Mouse (Mus musculus) cerebellum, adult 2 months (tissue): ENCODE data around the gene Slc22a3. TPM values are rescaled to one million over a fixed set of nuclear protein-coding genes. Genes with fewer than 3 reads are reported as not detected.

Source experiments
- DNase-seq, 2 experiments: peaks; one replicate each; pipeline ENCODE4 v3.0.0; 2021
- H3K27ac ChIP-seq: fragments of 200-500 bp; 2 replicates; pipeline ENCODE4 v1.5.1; 2012; ENCODE audit warnings: low read length, control low read depth, inconsistent platforms; ENCODE audit not compliant: insufficient read depth
- H3K27me3 ChIP-seq: fragments of 200-500 bp; 2 replicates; pipeline ENCODE4 v1.6.1; 2012; ENCODE audit warnings: inconsistent platforms, mild to moderate bottlenecking, low read length, moderate library complexity; ENCODE audit not compliant: control insufficient read depth, insufficient read depth
- H3K4me1 ChIP-seq: fragments of 200-500 bp; 2 replicates; pipeline ENCODE4 v1.6.1; 2011; ENCODE audit warnings: low read length; ENCODE audit not compliant: control insufficient read depth, insufficient read depth
- H3K4me3 ChIP-seq: fragments of 200-500 bp; replicated peaks from 2 replicates; pipeline ENCODE3; 2011; ENCODE audit warnings: mild to moderate bottlenecking, low read depth, low read length, control low read depth; ENCODE audit not compliant: insufficient read depth
- CTCF ChIP-seq: fragments of 200-500 bp; IDR thresholded peaks from 2 replicates; pipeline ENCODE4 v1.5.1; 2011; ENCODE audit warnings: low read depth, mild to moderate bottlenecking, control low read depth, low read length, moderate library complexity, borderline replicate concordance; ENCODE audit not compliant: insufficient read depth
- POLR2A ChIP-seq: fragments of 200-500 bp; IDR thresholded peaks from 2 replicates; pipeline ENCODE4 v1.6.1; 2011; ENCODE audit warnings: low read length, control low read depth, borderline replicate concordance; ENCODE audit not compliant: insufficient read depth
- WGBS: fragments of 180-500 bp; shearing (Covaris S2); methylation state at CpG from one replicate; pipeline ENCODE4 v1.1.7; 2018; 5-methylcytosine and 5-hydroxymethylcytosine counted together
- polyA plus RNA-seq: library from polyadenylated mRNA; depleted of rRNA; stranded (reverse); fragments of >200 nt; gene quantifications from 2 replicates; pipeline ENCODE4 v1.2.3, GENCODE M21; 2012

The Slc22a3 gene
- polyA plus RNA-seq, 1 experiment: 0.52 TPM

- Histone ChIP-seq H3K4me3 (no peak overlapping the region), H3K27ac (no peak overlapping the region), H3K27me3 (no peaks in the 10 kb centered on the region), H3K4me1 (no peaks in the 10 kb centered on the region)
- 56% methylated on average over 3 of the region's 3 CpGs for WGBS
- no peak for DNase-seq
- TF ChIP-seq CTCF: no peak
- no peak for TF ChIP-seq POLR2A
These were observed 11.9 kb downstream of the Slc22a3 start for GRCm38 (mm10) chr17:12495558-12495957.

DNA sequence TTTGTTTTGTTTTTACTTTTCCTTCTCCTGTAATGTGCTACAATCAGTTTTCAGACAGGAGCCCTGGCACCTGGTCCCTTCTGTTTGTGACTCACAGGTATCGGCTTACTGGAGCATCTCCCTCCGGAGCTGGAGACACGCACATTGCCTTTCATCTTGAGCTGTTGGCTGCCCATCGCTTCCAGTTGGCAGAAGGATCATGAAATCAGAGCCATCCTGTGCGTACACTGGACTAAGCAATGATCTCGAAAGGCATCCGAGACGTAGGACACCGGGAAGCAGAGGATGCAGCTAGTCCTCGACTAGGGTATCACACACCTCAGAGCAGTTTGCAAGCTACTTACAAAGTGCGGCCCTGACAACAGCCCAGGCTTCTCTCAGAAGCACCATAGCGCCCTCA is 15.9 kb downstream of the Slc22a3 start:
- no peaks in the 10 kb centered on the region for H3K27me3 ChIP-seq
- H3K4me1 ChIP-seq: no peaks in the 10 kb centered on the region
- TF ChIP-seq CTCF: no peak
- no peak for TF ChIP-seq POLR2A
- H3K27ac ChIP-seq: no peak overlapping the region
- no peak for DNase-seq
- H3K4me3 ChIP-seq: no peak overlapping the region
- WGBS: 46% methylated on average over 12 of the region's 12 CpGs

- WGBS: 65% methylated on average over 5 of the region's 5 CpGs
- TF ChIP-seq POLR2A: no peak
- TF ChIP-seq CTCF: no peak
These were observed 17.6 kb downstream of the Slc22a3 start for GRCm38 (mm10) chr17:12489888-12490287.

GRCm38 (mm10) chr17:12485657-12486056 is 21.8 kb downstream of the Slc22a3 start:
- Histone ChIP-seq H3K27me3 (no peaks in the 10 kb centered on the region), H3K27ac (no peak overlapping the region), H3K4me1 (no peaks in the 10 kb centered on the region), H3K4me3 (no peak overlapping the region)
- no peak for DNase-seq
- WGBS: 95% methylated on average over 3 of the region's 3 CpGs
- no peak for TF ChIP-seq POLR2A
- no peak for TF ChIP-seq CTCF

More at GRCm38 (mm10) chr17:12489888-12490287, 17.6 kb downstream of the Slc22a3 start:
- Histone ChIP-seq H3K4me1 (no peaks in the 10 kb centered on the region), H3K4me3 (no peak overlapping the region), H3K27ac (no peak overlapping the region), H3K27me3 (no peaks in the 10 kb centered on the region)
- no peak for DNase-seq

DNA sequence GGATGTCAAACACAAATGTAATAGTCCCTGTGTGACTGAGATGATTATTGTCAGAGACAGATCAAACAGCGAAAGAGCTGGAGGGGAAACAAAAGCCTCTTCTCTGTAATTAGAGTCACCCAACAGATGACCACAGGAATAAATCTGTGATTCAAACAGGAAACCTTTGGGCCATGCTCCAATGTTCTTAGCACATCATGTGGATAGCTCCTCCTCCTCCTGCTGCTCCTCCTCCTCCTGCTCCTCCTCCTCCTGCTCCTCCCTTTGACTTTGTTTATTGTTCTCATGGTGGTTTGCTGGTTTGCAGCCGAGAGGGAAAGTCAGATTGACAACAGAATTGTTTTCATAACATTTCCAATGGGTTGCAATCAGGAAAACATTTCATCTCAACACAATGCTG is 28.1 kb downstream of the Slc22a3 start:
- no peak overlapping the region for H3K27ac ChIP-seq
- no peaks in the 10 kb centered on the region for H3K4me1 ChIP-seq
- TF ChIP-seq POLR2A (no peak), CTCF (no peak)
- 38% methylated on average over 2 of the region's 2 CpGs for WGBS
- no peak for DNase-seq
- H3K4me3 ChIP-seq: no peak overlapping the region
- no peaks in the 10 kb centered on the region; the same call in 1 of the 2 replicates for H3K27me3 ChIP-seq

GRCm38 (mm10) chr17:12474509-12475083 is 32.9 kb downstream of the Slc22a3 start:
- no peak for DNase-seq
- WGBS: 76% methylated on average over 3 of the region's 3 CpGs
- Histone ChIP-seq H3K4me3 (no peak overlapping the region), H3K27me3 (no peaks in the 10 kb centered on the region; the same call in 1 of the 2 replicates), H3K4me1 (no peaks in the 10 kb centered on the region), H3K27ac (no peak overlapping the region)
- TF ChIP-seq POLR2A: no peak
- TF ChIP-seq CTCF: no peak

DNA sequence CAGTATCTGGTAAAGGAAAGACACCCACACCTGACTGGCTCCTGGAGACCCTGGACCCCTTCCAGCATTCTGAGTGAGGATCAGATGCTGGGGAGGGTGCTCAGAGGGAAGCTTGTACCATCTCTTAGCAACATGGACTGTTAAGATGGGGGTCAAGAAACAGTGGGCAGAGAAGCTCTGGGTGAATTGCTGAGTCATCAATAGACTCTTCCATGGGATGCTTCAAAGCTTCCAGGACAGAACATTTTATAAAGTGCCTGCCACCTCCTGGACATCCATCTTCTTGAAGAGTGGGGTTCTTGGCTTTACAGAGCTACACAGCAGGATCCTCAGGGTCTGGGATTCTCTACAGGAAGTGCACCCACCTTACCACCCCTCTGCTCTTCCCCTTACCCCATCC is 35.0 kb downstream of the Slc22a3 start:
- TF ChIP-seq POLR2A: no peak
- TF ChIP-seq CTCF: no peak
- Histone ChIP-seq H3K27me3 (no peaks in the 10 kb centered on the region), H3K4me1 (no peaks in the 10 kb centered on the region), H3K27ac (no peak overlapping the region), H3K4me3 (no peak overlapping the region)
- DNase-seq: no peak

GRCm38 (mm10) chr17:12468745-12469144 is 38.8 kb downstream of the Slc22a3 start:
- Histone ChIP-seq H3K4me3 (no peak overlapping the region), H3K4me1 (no peaks in the 10 kb centered on the region), H3K27ac (no peak overlapping the region), H3K27me3 (no peaks in the 10 kb centered on the region)
- DNase-seq: no peak
- WGBS: 81% methylated on average over 5 of the region's 5 CpGs
- TF ChIP-seq CTCF (no peak), POLR2A (no peak)
